Mouse (Mus musculus) forebrain, embryonic 11.5 days (tissue): ENCODE data around the gene Trio. TPM values are rescaled to one million over a fixed set of nuclear protein-coding genes. Genes with fewer than 3 reads are reported as not detected.

Experiments
- ATAC-seq: fragments of 200-750 bp; cut with Nextera tagmentation; replicated peaks from 2 replicates; pipeline ENCODE4 v1.8.0; 2017; ENCODE audit warnings: moderate TSS enrichment; ENCODE audit not compliant: low FRiP score
- DNase-seq: peaks from one replicate; pipeline ENCODE4 v3.0.0-alpha.2; 2017; ENCODE audit warnings: low spot score
- H3K27ac ChIP-seq: fragments of 300-500 bp; sonication (generic); 2 replicates; pipeline ENCODE4 v1.5.1; 2014; ENCODE audit warnings: low read depth, low read length
- H3K27me3 ChIP-seq: fragments of 300-500 bp; sonication (generic); 2 replicates; pipeline ENCODE4 v1.6.1; 2014; ENCODE audit warnings: mild to moderate bottlenecking, low read length, mixed read lengths; ENCODE audit not compliant: control insufficient read depth, insufficient read depth
- H3K36me3 ChIP-seq: fragments of 300-500 bp; sonication (generic); 2 replicates; pipeline ENCODE4 v1.6.1; 2014; ENCODE audit warnings: mild to moderate bottlenecking, low read length, moderate library complexity, mixed read lengths; ENCODE audit not compliant: control insufficient read depth, insufficient read depth
- H3K4me1 ChIP-seq: fragments of 300-500 bp; sonication (generic); replicated peaks from 2 replicates; pipeline ENCODE4 v1.6.1; 2014; ENCODE audit warnings: low read length, mixed read lengths; ENCODE audit not compliant: control insufficient read depth, insufficient read depth
- H3K4me2 ChIP-seq: fragments of 300-500 bp; sonication (generic); 2 replicates; pipeline ENCODE4 v1.6.1; 2014; ENCODE audit warnings: low read depth, mild to moderate bottlenecking, low read length, moderate library complexity, mixed read lengths; ENCODE audit not compliant: severe bottlenecking
- H3K4me3 ChIP-seq: fragments of 300-500 bp; sonication (generic); 2 replicates; pipeline ENCODE4 v1.5.1; 2014; ENCODE audit warnings: low read depth, low read length
- H3K9ac ChIP-seq: fragments of 300-500 bp; sonication (generic); 2 replicates; pipeline ENCODE4 v1.6.1; 2014; ENCODE audit warnings: low read length
- H3K9me3 ChIP-seq: fragments of 300-500 bp; sonication (generic); 2 replicates; pipeline ENCODE4 v1.6.1; 2016; ENCODE audit warnings: low read length, mixed read lengths; ENCODE audit not compliant: control insufficient read depth
- WGBS: fragments of 180-500 bp; shearing (Covaris S2); extraction: QIAGEN DNeasy Blood & Tissue Kit; methylation state at CpG from one replicate; pipeline ENCODE4 v1.1.7; 2014; 5-methylcytosine and 5-hydroxymethylcytosine counted together
- polyA plus RNA-seq: library from polyadenylated mRNA; unstranded; fragments of >200 nt; fragmentation: Nextera tagmentation; extraction: Ambion mirVana; gene quantifications from 2 replicates; pipeline ENCODE4 v1.2.1, GENCODE M21; 2014

The Trio gene
- polyA plus RNA-seq, 1 experiment from 2014 or later = 41.8 TPM

DNA sequence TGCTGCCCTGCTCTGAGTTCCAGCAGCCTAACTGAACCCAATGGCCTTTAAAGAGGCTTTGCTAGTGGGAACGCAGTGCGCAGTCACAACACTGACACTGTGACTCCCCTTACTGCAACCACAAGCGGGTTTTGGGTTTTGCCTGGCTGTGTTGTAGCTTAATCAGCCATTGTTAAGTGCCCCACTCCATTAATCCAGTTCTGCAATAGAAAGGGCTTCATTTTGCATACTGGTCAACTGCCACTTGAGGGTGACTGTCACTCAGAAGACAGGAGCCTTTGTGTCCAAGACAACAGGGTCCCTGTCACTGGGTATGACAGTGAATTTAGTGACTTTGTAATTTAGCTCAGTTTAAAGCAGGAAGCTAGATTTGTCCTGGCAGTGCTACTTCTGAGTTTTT, 23.1 kb downstream of the Trio start:
- 25% methylated on average over 3 of the region's 3 CpGs for WGBS
- Histone ChIP-seq H3K9me3 (no peaks in the 10 kb centered on the region), H3K27ac (no peak overlapping the region), H3K4me2 (no peak overlapping the region), H3K36me3 (no peaks in the 10 kb centered on the region), H3K4me1 (peaks cover 19% of the 10 kb centered on the region), H3K27me3 (no peaks in the 10 kb centered on the region), H3K9ac (no peak overlapping the region), H3K4me3 (no peak overlapping the region)
- no peak for DNase-seq
- peak; percentile 55 for ATAC-seq

DNA sequence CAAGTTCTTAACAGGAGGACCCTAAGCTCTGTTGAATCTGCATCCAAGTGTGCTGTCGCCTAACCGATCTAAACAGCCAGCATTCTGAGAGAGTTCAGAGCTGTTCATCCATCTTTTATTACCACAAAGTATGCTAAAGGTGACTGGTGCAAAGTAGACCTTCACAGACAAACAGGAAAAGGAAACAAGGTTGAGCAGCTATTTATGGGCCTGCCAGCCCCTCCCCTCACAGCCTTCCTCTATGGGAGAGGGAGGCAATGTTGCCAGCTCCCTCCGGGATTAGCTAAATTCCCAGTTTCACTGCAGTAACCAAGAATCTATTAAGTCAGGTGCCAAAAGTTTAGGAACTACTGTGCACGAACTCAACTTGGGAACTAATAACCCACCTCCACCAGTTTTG, 24.3 kb downstream of the Trio start:
- H3K9ac ChIP-seq = no peak overlapping the region
- no peak overlapping the region for H3K4me2 ChIP-seq
- H3K27me3 ChIP-seq = no peaks in the 10 kb centered on the region
- no peaks in the 10 kb centered on the region for H3K9me3 ChIP-seq
- H3K27ac ChIP-seq = no peak overlapping the region
- DNase-seq (no peak), ATAC-seq (no peak)
- H3K4me1 ChIP-seq = peaks cover 23% of the 10 kb centered on the region
- 51% methylated on average over 4 of the region's 4 CpGs for WGBS
- no peak overlapping the region for H3K4me3 ChIP-seq
- H3K36me3 ChIP-seq = no peaks in the 10 kb centered on the region

DNA sequence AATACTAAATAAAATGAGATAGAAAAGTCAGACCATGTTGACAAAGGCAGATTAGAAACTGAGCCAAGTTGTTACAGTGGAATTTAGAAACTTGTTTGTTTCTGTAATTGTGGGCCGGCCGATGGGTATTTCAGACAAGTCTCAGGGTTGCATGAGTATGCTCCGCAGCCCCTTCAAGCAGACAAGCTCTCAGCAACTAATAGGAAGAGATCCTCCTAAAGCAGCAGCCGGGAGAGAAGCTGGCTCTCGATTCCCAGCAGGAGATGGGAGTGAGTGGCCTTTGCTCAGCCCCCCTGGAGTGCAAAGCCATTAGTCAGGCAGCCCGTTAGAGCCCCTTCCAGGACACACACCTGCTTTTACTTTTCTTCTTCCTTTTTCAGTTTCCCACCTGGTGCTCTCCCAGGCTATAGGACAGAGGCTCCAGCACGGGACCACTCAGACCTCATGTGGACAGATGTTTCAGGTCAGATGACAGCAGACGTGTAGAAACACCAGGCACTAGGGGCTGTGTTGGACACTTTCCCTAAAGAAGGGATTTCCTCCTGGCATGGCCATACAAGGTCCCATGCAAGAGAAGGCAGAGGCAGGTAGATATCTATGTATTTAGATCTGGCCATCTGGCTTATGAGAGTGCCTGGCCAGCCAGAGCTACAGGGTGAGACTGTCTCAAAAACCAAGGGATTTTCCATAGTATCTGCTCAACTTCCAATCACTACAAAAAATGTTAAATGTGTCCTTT, 26.9 kb downstream of the Trio start:
- no peaks in the 10 kb centered on the region for H3K27me3 ChIP-seq
- ATAC-seq (no peak), DNase-seq (no peak)
- H3K4me3 ChIP-seq = no peak overlapping the region
- no peak overlapping the region for H3K27ac ChIP-seq
- H3K9ac ChIP-seq = no peak overlapping the region
- no peaks in the 10 kb centered on the region for H3K36me3 ChIP-seq
- H3K4me1 ChIP-seq = peaks cover 36% of the 10 kb centered on the region
- no peaks in the 10 kb centered on the region for H3K9me3 ChIP-seq
- 12% methylated on average over 8 of the region's 8 CpGs for WGBS
- no peak overlapping the region for H3K4me2 ChIP-seq

DNA sequence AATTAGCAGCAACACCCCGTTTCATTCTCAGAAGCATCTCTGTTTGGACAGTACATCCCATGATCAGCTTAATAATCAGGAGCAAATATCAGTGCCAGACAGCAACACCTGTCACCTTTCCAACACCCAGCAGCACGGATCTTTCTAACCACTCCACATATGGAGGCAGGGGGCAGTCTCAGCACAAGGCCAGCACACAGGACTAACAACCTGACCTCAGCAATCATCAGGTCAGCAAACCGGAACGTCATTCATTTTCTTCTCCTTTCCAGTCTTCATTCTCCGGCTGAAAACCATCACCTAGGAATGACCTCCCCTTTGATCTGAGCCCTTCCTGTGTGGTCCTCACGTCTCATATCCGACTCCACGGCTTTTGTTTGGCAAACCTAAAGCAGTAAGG, 27.7 kb downstream of the Trio start:
- DNase-seq = no peak
- 16% methylated on average over 8 of the region's 8 CpGs for WGBS

DNA sequence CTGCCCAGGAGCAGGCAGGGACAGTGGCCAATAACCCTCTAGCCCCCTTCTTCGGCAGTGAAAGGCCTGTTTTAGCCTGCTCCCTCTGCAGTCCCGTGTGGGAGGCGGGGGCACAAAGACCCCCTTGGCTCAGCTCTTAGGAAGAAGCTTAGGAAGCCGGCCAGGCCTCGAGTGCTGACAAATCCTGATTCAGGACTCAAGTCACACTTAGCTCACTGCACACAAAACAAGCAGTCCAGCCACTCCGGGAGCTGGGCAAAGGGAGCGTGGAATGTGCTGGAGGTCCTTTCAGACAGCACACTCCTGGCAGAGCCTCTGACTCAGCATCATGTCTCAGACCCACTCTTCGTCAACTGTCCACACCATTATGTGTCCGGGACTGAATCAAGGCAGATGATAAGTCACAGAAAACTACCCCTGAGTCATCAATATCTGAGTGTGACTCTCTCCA, 28.2 kb downstream of the Trio start:
- Histone ChIP-seq H3K4me1 (peaks cover 36% of the 10 kb centered on the region), H3K9ac (no peak overlapping the region), H3K27me3 (no peaks in the 10 kb centered on the region), H3K4me2 (no peak overlapping the region), H3K4me3 (no peak overlapping the region), H3K9me3 (no peaks in the 10 kb centered on the region), H3K36me3 (no peaks in the 10 kb centered on the region), H3K27ac (no peak overlapping the region)
- no peak for DNase-seq
- peak; percentile 39; the same call in 1 of the 2 replicates for ATAC-seq
- WGBS = 41% methylated on average over 9 of the region's 9 CpGs

More for the DNA sequence above, 27.7 kb downstream of the Trio start:
- no peaks in the 10 kb centered on the region for H3K9me3 ChIP-seq
- H3K4me1 ChIP-seq = peaks cover 36% of the 10 kb centered on the region
- H3K4me2 ChIP-seq = no peak overlapping the region
- H3K4me3 ChIP-seq = no peak overlapping the region
- no peaks in the 10 kb centered on the region for H3K27me3 ChIP-seq
- no peaks in the 10 kb centered on the region for H3K36me3 ChIP-seq
- no peak for ATAC-seq
- H3K27ac ChIP-seq = no peak overlapping the region
- H3K9ac ChIP-seq = no peak overlapping the region

DNA sequence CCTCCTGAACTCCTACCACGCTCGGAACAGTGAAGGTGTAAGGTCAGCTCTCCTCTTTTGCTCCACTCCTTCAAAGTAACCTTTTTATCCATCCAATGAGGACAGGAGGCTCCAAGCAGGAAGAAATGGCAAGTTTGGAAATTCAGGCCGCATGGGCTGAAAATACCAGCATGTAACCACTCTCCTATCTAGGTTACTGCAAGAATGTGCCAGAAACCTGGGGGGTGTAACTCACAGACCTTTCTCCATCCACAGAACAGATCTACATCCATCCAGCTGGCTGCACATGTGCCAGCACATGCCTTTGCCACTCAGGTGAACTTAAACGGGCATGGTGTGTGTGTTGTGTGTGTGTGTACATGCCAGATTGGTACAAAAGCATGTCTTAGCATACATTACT, 28.9 kb downstream of the Trio start:
- Histone ChIP-seq H3K27ac (no peak overlapping the region), H3K36me3 (no peaks in the 10 kb centered on the region), H3K27me3 (no peaks in the 10 kb centered on the region), H3K4me1 (peaks cover 36% of the 10 kb centered on the region), H3K4me3 (no peak overlapping the region), H3K4me2 (no peak overlapping the region), H3K9me3 (no peaks in the 10 kb centered on the region), H3K9ac (no peak overlapping the region)
- DNase-seq (no peak), ATAC-seq (no peak)
- 89% methylated on average over 4 of the region's 4 CpGs for WGBS

DNA sequence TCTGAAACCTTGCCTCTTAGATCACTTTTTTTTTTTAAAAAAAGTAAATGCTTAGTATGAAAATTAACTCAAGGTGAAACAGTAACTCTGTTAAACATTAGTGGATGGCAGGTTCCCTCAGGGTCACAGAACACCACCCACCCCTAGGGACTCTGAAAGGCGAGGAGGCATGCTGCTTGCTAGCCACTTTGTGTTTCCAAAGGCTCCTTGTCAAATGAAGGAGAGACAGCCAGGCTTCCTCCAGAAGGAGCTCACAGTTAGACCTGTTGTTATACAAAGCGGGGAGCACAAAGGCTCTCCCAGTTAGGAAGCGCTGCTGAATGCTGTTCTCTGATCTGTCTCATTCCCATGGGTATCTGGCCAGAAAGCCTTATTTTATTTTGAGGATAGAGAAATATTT, 30.2 kb downstream of the Trio start:
- no peak overlapping the region for H3K27ac ChIP-seq
- H3K4me3 ChIP-seq = no peak overlapping the region
- H3K9me3 ChIP-seq = no peaks in the 10 kb centered on the region
- 15% methylated on average over 3 of the region's 3 CpGs for WGBS
- no peaks in the 10 kb centered on the region for H3K27me3 ChIP-seq
- H3K4me1 ChIP-seq = peaks cover 36% of the 10 kb centered on the region
- no peak overlapping the region for H3K4me2 ChIP-seq
- DNase-seq (no peak), ATAC-seq (no peak; the same call in 1 of the 2 replicates)
- no peak overlapping the region for H3K9ac ChIP-seq
- no peaks in the 10 kb centered on the region for H3K36me3 ChIP-seq

DNA sequence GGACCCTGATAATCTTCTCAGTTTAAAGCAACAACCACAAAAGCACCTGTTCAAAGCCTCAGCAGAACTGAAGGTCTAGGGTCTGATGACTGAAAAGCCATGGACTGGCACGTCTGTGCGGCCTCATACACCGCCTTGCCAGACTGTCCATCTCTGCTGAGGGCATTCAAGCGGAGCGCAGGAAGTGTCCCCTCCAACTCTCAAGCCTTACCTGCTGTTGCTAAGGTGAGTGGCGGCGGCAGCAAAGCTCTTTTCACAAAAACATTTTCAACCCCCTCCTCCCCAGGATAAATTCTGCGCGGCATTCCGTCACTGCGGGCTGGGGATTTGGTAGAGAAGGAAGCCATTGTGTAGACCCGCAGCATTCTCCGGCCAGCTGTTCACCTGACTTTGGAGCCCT, 30.8 kb downstream of the Trio start:
- Histone ChIP-seq H3K9ac (no peak overlapping the region), H3K36me3 (no peaks in the 10 kb centered on the region), H3K27me3 (no peaks in the 10 kb centered on the region), H3K4me2 (no peak overlapping the region), H3K4me1 (peaks cover 33% of the 10 kb centered on the region), H3K4me3 (no peak overlapping the region), H3K27ac (no peak overlapping the region), H3K9me3 (no peaks in the 10 kb centered on the region)
- ATAC-seq (no peak), DNase-seq (no peak)
- 25% methylated on average over 13 of the region's 13 CpGs for WGBS

DNA sequence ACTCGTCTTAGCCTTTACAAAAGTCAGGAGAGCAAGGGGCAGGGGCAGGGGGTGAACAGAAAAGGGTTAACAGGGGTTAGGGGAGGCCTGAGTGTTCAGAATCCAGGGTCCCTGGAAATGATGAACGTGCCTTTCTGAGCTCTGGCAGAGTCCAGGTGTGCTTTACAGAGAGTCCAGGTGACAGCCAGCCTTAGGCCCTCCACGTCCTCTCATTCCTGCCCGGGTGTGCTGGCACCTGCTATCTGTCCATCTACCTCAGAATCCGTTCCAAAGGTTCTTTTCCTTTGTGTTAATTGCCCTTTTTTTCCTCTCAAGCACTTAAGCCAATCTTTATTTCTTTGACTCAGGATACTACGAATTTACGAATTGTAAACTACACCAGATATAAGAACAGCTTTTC, 32.1 kb downstream of the Trio start:
- Histone ChIP-seq H3K4me1 (peaks cover 25% of the 10 kb centered on the region), H3K4me2 (no peak overlapping the region), H3K27me3 (no peaks in the 10 kb centered on the region), H3K27ac (no peak overlapping the region), H3K36me3 (no peaks in the 10 kb centered on the region), H3K4me3 (no peak overlapping the region), H3K9ac (no peak overlapping the region), H3K9me3 (no peaks in the 10 kb centered on the region)
- DNase-seq (no peak), ATAC-seq (no peak)
- 72% methylated on average over 7 of the region's 7 CpGs for WGBS
